Mouse (Mus musculus): Measurements from ENCODE around the gene Hook2.

Gene Hook2

DNA sequence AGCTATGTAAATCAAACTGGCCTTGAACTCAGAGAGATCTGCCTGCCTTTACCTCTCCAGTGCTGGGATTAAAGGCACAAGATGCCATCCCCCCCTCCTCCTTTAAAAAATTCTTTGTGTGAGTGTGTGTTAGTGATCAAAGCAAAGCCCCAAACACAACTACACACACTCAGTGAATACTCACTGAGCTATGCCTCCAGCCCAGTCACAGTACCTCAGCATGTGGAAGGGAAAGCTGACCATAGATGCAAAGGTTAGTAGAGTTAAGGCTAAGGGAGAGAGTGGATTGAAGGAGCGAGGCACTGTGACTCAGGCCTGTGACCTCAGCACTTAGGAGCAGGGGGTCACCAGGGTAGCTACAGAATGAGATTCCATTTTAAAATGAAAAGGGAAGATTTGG, 17.3 kb upstream of the Hook2 start:
- no peak for DNase-seq (ENCODE audit: low spot score in 2 of 2)

DNA sequence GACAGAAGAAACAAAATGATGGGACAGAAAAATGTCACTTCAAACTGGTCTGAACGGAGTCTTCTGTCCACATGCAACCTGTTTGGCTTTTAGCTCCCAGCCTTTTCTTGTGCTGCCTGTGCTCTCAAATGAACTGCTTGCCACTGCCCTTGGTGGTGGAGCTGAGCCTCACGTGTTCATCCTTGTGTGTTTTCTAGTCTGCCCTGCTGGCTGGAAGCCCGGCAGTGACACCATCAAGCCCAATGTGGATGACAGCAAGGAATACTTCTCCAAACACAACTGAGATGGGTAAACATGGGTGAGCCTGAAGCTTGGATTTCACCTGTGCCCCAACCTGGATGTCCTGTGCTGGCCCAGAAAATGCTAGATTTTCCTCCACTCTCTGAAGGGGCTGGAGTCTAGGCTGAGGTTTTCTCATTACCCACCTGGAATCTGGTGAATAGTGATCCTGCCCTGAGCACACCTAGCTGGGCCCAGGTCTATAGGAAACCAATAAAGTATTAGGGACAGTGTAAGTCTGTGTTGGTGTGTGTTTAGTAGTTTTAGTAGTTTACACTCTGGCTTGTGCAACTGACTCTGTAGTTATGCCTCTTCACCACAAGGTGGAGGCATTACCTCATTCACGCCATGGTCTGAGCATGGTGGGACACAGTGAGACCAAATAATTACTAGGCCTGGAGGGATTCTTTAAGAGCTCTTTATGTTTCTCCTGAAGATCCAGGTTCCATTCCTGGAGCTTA, 16.4 kb upstream of the Hook2 start:
- no peak for DNase-seq (ENCODE audit: low spot score in 2 of 2)

DNA sequence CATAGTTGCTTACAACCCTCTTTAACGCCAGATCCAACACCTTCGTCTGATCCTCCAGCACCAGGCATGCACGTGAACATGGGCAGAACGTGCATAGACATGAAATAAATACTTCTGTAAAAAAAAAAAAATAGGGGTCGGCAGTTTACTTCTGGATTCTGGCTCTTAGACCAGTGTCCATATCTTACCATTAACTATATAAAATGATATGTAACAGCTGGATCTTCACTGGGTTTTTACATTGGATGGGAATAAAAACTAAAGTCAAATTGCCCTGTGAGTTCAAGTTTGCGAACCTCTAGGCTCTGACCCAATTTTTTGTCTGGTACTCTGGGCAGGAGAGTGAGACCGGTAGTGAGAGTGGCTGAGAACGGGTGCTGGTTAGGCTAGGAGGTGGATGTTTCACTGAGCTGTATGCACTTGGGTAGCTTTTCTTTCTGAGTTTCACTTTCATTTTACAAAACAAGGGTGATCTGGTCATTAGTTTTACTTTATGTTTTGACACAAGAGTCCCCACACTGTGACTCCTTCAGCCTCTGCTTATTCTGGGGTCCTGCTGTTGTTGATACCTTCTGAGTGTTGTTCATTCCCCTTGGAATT, 15.8 kb upstream of the Hook2 start:
- no peak for DNase-seq (ENCODE audit: low spot score in 2 of 2)

DNA sequence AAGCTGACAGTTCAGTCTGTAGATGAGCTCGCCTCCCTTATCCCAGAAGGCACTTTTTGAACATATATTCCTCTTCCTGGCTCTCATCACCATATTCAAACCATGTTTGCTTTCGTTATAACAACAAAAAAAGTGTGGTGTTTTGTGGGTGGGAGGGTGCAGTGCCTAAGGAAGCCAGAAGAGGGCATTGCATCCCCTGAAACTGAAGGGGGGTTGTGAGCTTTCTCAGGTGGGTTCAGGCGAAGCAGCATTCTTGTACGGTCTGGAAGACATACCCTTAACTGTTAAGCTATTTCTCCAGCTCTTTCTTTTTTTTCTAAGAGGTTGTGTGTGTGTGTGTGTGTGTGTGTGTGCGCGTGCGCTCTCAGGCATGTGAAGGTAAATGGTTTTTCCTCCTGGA, 15.0 kb upstream of the Hook2 start:
- peak; percentile 60 to 76 for DNase-seq (ENCODE audit: low spot score in 2 of 2)

DNA sequence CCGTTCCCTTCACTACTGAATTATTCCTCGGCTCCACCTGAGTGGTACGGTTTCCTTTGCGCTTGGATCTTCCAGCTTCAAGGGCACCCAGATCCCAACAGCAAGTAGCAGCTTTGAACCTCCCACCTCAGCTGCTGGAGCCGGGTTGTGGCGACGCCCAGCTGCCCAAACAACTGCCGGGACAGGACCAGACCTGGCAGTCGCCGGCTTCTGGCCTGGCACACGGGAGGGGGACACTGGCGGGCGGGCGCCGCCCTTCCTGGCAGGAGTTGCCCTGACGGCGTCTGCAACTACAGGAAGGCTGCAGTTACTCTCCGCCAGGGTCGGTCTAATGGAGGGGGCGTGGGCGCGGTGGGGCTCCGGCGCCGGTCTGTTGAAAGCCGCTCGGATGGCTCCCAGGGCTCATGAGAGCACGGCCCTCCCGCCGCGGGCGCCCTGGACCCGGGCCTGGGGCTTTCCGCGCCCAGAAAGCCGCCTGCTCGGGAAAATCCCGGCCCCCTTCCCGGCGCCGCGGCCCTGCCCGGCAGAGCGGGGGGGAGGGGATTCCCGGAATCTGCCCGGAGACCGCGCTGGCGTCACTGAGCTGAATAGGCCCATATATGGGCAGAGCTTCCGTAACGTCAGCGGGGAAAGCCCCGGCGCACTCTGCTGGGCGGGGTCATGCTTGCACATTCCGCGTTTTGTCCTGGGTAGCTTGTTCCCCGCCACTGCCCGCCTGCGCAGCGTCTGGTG, 14.2 kb upstream of the Hook2 start:
- peak; percentile 92 to 94 for DNase-seq (ENCODE audit: low spot score in 2 of 2)

DNA sequence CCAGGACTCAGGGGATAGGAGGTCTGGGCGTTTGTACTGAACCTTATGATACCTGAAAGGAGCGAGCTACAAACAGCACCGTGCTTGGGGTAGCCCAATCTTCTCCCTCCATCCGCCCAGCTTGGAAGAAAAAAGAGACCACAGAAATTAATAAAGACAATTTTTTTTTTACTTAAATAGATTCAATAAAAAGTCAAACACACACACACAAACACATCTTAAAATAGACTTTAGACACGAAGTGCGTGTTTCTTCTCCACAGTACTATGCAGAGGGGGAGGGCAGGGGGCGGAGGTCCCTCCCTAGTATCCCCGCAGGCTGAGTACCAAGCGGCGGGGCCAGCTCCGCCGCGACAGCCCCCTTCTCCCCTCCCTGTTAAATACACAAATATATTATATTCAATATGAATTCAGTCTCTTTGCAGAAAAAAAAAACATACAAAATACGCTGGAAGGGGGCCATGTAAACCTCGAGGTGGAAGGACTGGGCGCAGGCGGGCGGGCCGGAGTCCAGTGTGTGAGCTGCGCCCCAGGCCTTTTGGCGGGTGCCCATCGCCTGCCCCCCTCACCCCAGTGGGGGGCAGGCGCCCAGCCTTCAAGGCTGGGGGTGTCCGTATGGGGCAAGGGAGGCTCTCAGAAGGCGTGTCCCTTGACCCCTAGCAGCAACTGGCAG, 13.5 kb upstream of the Hook2 start:
- DNase-seq (ENCODE audit: low spot score in 2 of 2), result no peak

DNA sequence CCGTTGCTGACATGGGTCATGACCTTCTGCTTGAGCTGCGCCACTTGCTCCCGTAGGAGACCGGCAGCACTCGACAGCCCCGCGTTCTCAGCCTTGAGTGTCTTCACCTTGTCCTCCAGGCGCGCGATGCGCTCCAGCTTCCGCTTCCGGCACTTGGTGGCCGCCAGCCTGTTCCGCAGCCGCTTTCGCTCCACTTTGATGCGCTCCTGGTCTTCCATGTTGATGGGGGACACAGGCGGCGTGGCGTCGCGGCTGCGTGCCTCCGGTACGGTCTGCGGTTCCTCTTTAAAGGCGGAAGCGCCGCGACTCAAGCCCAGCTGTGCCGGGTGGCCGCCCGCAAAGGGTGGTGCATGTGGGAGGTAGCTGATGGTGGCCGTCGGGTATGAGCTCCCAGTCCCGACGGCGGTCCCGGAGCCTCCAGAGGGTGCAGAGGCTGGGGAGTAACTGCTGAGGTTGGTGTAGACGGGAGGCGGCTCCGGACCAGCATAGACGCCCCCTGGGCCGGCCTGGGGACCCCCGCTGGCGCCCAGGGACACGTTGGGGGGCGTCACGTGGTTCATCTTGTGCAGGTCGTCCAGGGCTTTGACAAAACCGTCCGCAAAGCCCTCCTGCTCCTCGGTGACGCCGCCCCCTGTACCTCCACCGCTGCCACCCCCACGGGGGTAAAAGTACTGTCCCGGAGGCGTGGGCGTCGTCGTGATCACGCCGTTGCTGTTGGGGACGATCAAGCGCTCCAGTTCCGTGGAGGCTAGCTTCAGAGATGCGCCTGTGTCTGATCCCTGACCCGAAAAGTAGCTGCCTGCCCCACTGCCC, 12.8 kb upstream of the Hook2 start:
- peak in 1 of 2 experiments; percentile 51 for DNase-seq (ENCODE audit: low spot score in 2 of 2)

DNA sequence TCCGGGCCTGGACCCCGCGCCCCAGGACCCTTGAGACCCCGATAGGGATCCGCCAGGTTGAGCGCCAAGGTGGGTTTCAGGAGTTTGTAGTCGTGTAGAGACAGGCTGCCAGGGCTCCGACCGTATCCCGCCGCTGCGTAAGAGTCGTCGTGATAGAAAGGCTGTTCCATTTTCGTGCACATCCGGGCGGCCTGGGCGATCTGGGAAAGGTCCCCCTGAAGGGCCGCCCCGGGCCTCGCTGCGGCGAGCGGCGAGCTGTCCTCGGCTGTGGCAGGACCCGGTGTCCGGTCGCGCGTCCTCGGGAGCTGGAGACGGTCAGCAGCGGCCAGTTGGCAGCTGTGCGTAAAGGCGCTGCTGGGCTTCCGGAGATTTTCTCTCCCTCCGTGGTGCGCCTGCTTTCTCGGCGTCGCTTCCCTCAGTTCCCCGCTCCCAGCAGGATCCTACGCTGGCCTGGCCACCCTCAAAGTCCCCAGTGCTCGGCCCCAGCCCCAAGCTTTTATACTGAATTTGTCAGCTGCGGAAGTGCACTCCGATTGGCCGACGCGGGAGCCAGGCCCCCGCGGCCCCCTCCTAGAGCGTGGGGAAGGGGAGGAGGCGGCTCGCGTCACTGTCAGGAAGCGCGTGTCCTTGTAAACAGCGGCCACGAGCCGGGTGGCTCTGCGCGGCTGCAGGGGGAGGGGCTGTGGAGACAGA, 12.0 kb upstream of the Hook2 start, which contains the start of gene Junb:
Gene Junb (minus strand): TSS at position 471 of the 693 bp plus-strand sequence.
- DNase-seq (ENCODE audit: low spot score in 2 of 2), result peak; percentile 92 to 93

DNA sequence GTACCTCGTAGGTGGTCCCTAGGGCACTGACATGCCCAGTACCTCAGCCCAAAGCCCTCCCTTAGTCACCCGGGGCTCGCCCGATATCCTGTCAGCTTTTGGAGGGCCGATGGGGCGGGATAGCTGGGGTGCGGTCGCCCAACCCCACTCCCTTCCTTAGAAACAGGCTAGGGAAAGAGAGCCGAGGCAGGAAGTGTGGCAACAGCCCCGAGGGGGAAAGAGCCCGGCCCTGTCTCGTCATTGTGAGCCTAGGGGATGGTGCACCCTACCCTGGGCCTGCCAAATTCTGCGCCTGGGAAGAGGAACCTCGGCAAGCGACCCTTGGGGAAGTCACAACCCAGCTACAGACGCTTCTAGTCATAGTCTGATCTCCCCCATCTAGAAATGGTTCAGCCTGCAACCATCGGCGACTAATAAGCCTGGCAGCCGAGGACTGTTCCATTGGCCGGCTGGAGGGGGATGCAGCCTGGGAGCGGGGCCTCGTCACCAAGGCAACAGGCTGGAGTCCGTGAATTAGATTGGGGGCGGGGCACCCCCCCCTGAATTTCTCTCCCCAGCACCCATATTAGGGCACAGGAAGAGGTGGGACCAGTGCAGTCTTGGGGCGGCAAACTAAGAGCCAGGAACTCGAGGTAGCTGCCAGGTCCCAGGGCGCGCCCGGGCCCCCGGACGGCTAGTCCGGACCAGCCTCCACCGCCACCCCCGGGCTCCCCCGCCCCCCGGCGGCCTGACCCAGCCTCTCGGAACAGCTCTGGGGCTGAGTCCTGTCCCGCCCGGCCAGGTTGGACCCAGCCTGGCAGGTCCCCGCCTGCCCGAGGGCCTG, 10.6 kb upstream of the Hook2 start:
- DNase-seq (ENCODE audit: low spot score in 2 of 2), result peak; percentile 92

DNA sequence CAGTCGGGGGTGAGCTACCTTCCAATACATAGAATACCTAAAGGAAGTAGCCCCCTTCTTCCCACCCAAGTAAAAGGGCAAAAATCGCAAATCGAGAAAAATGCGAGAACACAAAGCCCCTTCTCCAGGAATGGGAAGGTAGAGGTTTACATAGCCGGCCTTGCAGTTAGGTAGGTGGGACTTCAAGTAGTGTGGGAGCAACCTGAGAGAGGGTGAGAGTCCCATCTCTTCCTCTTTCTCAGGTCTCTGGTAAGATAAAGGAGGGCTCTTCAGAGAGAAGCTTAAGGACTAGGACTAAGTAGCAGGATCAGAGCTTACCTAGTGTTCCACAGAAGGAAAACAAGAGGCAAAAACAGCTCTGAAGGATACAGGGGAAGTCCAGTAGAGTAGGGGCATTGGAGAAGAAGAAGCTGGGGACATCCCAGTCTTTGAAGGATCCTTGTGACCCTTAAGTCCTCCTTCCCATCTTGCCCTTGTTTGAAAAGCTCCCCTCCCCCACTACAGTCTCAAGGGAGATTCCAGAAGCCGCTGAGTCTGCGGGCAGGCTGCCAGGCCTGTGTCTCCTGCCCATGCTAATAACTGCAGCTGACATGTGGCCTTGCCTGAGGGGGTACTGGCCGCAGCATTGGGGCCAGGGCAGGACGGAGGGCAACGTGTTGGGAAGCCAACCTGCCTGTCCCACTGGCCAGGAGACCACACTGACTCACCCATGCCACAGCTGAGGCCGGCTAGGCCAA, 9.6 kb upstream of the Hook2 start:
- peak; percentile 73 to 76 for DNase-seq (ENCODE audit: low spot score in 2 of 2)

DNA sequence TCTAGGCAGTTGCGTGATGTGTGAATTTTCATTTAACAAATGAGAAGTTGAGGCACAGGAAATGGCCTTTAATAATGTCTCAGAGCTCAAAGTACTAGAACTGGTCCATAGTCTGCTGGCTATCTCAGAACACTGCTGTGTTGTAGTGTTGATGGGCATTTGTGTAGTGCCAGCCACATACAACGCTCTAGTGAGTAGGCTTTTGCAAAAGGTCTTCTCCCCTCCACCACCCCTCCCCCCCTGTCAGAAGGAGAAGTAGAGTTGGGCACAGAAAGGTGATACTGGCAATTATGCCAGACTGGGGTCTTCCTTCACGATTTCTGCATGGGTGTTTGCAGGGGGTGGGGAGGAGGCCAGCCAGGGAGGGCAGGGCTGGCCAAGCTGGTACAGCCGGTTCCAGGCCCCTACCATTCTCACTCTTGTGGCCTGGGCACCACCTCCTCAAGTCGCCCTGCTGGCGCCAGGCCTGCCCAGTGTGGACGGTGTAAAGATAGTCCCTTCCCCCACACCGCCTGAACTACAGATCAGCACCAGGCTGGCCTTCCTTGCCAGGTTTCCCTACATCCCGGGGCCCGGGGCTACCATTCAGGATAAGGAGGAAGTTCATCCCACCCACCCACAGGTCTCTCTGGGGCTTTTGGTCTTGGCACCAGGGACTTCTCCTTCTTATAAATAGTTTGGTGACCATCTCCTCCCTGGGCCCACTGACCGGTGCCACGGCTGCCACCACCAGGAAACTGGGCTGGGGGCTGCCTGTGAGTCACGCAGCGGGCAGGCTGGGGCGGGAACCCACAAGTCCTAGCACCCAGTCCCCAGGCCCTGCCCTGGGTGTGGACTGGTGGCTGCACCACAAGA, 8.5 kb upstream of the Hook2 start:
- no peak for DNase-seq (ENCODE audit: low spot score in 2 of 2)

DNA sequence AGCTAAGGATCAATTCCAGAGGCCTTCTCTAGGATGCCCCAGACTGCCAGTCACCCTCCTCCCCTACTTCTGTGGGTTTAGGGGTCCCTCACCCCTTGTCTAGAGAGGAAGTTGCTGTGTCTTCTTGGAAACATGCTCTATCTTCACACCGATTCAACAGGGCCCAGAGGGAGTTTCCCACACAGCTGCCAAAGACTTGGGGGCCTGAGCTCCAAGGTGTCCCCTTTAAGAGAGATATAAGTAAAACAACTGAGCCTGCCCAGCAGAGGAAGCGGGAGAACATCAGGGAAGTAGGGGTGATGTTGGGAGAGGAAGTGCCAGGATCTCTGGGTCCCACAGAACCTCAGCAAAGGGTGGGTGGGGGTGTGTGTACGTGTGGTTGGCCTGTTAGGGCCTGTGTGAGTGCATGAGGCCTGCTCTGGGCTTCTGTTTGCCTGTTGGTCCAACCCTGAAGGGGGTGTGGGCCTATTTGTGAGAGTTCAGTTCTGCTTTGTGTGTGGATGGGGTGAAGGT, 7.8 kb upstream of the Hook2 start:
- no peak for DNase-seq (ENCODE audit: low spot score in 2 of 2)

DNA sequence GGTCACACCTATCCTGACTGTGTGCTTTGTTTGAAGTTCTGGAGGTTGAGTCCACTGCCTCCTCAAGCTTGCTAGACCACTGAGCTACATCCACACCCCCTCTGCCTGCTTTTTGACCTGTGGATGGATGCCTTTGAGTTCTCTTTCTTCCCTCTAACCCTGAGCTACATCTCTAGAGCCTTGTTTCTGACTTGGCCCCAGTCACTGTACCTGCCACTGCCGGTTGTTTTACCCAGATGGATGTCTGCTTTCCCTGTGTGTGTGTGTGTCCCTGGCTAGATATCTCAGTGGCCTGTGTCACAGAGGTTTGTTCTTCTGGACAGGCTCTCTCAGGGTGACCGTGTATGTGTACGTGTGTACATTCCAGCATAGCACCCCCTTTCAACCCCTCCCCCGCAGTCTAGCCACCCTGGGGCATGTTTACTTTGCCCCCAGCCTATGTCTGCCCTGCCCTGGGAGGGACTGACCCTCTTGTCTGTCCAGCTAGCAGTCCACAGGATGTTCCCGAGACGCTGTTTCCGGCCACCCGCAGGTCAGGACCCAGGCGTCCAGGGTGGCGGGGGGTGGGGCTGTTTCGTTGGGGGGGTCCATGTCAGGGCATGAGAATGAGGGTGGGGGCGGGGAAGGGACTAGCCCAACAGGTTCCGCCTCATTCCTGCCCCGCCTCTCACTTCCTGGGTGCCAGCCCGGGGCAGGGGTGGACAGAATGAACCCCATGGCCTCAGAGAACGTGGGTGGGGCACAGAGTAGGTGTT, 5.9 kb upstream of the Hook2 start:
- peak in 1 of 2 experiments; percentile 62 for DNase-seq (ENCODE audit: low spot score in 2 of 2)

DNA sequence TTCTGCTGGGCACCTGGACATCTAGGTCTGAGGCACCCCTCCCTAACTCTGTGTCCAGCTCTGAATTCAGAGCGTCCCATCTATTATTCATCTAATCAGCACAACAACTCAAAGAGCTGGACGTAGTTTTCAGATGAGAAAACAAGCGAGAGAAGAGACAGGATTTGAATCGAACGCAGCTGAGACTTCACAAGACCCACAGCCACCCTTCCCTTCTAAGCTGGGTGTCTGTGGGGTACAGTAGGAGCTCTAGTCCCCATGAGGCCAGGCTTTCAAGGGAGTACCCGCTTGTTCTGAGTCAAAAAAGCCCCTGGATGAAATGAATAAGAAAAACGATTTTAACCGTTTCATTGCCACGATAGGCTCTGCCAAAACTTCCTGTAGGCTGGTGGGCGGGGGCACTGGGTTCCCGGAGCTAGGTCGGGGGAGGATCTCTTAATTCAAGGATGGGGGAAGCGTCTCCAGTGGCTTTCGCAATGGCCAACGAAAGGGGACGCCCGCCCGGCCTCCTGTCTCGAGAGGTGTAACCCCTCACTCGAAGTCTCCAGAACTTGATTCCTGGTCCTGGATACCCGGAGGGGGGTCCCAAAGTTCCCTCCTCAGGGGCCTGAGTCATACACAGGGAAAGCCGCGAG, 5.2 kb upstream of the Hook2 start:
- DNase-seq (ENCODE audit: low spot score in 2 of 2), result no peak

DNA sequence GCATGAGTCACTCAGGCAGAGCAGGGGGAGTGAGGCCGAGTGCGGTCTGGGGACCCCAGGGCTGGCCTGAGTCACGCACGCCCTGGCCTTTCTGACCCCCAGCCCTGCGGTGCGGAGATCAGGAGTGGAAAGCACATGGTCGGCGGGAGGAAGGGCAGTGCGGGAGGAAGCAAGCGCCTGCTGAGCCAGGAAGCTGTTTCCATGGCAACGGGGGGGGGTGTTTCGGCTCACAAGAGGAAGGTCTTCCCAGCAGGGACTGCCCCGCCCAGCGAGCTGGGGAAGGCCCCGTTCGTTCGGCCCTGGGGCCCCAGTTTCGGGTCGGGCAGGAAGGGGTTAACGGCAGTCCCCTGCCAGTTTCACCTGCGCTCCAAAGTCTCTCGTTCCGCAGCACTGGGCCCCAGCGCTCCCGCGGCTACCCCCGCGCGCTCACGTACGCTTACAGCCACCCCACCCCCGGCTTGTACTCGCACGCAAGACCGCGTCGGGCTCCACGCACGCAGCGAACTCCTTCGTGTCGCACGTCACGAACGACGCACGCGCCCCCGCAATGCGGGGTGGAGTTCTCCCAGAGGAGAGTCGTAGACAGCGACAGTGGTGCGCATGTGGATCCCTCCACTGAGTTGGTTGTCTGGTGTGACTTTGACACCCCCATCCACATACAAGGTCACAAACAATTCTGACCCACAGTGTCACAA, 4.6 kb upstream of the Hook2 start:
- peak; percentile 80 to 89 for DNase-seq (ENCODE audit: low spot score in 2 of 2)

DNA sequence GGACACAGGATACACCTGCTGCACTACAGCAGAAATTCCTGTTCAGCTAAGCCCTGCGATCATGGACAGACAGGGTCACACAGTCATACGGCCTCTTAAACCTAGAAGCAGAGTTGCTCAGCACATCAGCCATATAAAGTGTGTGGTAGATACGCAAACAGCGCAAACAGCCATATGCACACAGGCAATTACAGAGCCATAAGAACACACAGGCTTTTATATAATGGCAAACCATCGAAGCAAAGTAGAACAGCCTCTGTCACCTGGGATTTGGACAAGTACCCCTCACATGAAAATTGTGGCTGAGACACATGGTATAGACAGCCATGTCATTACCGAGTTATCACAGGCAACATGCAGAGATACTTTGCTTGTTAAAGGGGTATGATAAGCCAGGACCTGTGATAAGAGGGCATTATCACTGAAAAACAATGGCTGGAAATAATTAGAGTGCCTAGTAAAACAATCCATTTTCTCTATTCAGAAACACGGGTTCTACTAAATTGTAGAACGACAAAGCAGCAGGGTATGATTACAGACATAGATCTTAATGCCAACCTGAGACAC, 3.9 kb upstream of the Hook2 start:
- no peak for DNase-seq (ENCODE audit: low spot score in 2 of 2)

Measured in urinary bladder, postnatal 4 days (tissue).